Mouse (Mus musculus): ENCODE data around the gene Stk24. TPM values are rescaled to one million over a fixed set of nuclear protein-coding genes. Genes with fewer than 3 reads are reported as not detected.

The Stk24 gene
- polyA plus RNA-seq, 1 experiment from 2014 or later = 40.6 TPM

- Histone ChIP-seq H3K4me3 (no peak overlapping the region), H3K4me1 (peaks cover 6% of the 10 kb centered on the region), H3K4me2 (no peak overlapping the region), H3K36me3 (no peaks in the 10 kb centered on the region), H3K9ac (no peak overlapping the region), H3K27me3 (no peaks in the 10 kb centered on the region), H3K9me3 (no peaks in the 10 kb centered on the region), H3K27ac (no peak overlapping the region)
- no peak for ATAC-seq (ENCODE audit: borderline replicate concordance, extremely low read depth, low FRiP score, low TSS enrichment)
- 74% methylated on average over 3 of the region's 3 CpGs for WGBS
Observed at GRCm38 (mm10) chr14:121309909-121310308, 69.9 kb downstream of the Stk24 start.

DNA sequence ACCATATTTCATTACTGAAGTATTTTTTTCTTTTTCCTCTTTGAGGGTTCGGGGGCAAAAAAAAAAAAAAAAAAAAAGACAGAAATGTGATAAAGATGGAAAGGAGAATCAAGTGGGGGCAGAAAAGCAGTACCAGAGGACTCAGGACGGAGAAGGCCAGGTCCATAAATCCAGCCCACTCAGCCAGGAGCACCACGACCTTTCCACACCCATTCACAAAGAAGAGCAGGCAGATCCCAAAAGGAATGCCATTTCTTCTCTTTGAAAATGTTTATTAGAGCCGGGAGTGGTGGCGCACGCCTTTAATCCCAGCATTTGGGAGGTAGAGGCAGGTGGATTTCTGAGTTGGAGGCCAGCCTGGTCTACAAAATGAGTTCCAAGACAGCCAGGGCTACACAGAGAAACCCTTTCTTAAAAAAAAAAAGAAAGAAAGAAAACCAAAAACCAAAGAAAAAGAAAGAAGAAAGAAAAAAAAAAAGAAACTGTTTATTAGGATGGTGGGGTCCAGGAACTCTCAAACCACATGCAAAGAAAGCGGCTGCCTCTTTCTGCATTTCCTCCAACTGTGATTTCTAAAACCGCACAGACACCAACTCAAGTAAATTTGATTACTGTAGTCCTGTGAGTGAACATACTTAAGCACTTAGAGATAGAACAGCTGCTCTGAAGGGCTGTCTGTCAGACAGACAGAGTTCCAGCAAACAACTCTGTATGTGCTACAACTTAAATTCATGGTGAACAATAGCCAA is 74.3 kb downstream of the Stk24 start:
- no peak for ATAC-seq (ENCODE audit: borderline replicate concordance, extremely low read depth, low FRiP score, low TSS enrichment)
- 70% methylated on average over 8 of the region's 8 CpGs for WGBS
- 0 out of 2 replicates have a peak, but pooled peaks cover 3% of the 10 kb centered on the region for H3K4me1 ChIP-seq

DNA sequence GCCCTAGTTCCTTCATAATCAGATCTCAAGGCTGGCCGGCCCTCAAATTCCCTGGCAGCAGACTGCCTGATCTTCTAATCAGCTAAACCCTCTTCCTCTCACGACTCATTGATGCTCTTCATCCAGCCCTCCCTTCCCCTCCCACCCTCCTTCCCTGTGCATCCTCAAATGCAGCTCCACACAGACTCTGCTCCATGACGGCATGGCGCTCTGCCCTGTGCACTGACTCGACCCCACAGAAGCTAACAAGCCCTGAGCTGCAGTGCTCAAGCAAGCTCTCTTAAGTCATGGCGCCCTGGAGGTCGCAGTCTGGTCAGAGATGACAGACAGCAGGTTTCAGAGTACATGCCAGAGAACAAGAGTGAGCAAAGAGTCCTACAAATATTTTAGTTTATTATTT is 75.3 kb downstream of the Stk24 start:
- Histone ChIP-seq H3K9me3 (no peaks in the 10 kb centered on the region), H3K27ac (no peak overlapping the region), H3K36me3 (peaks cover 21% of the 10 kb centered on the region), H3K27me3 (no peaks in the 10 kb centered on the region), H3K4me2 (no peak overlapping the region), H3K4me3 (no peak overlapping the region), H3K4me1 (0 out of 2 replicates have a peak, but pooled peaks cover 3% of the 10 kb centered on the region), H3K9ac (no peak overlapping the region)
- ATAC-seq (ENCODE audit: borderline replicate concordance, extremely low read depth, low FRiP score, low TSS enrichment) = no peak
- WGBS = 45% methylated on average over 7 of the region's 7 CpGs

More for the DNA sequence above, 74.3 kb downstream of the Stk24 start:
- H3K27me3 ChIP-seq = no peaks in the 10 kb centered on the region
- peaks cover 16% of the 10 kb centered on the region for H3K36me3 ChIP-seq
- no peak overlapping the region for H3K4me2 ChIP-seq
- H3K27ac ChIP-seq = no peak overlapping the region
- no peaks in the 10 kb centered on the region for H3K9me3 ChIP-seq
- H3K9ac ChIP-seq = no peak overlapping the region
- H3K4me3 ChIP-seq = no peak overlapping the region

- H3K4me3 ChIP-seq = no peak overlapping the region
- H3K36me3 ChIP-seq = peaks cover 40% of the 10 kb centered on the region
- no peaks in the 10 kb centered on the region for H3K27me3 ChIP-seq
- no peaks in the 10 kb centered on the region for H3K9me3 ChIP-seq
- H3K4me1 ChIP-seq = 0 out of 2 replicates have a peak, but pooled peaks cover 13% of the 10 kb centered on the region
- no peak for ATAC-seq (ENCODE audit: borderline replicate concordance, extremely low read depth, low FRiP score, low TSS enrichment)
- H3K4me2 ChIP-seq = no peak overlapping the region
- H3K9ac ChIP-seq = no peak overlapping the region
- no peak overlapping the region for H3K27ac ChIP-seq
- WGBS = 83% methylated on average over 9 of the region's 9 CpGs
Observed at GRCm38 (mm10) chr14:121299093-121299492, 80.7 kb downstream of the Stk24 start.

GRCm38 (mm10) chr14:121298537-121298936 is 81.3 kb downstream of the Stk24 start:
- WGBS = 68% methylated on average over 5 of the region's 5 CpGs
- peaks cover 44% of the 10 kb centered on the region for H3K36me3 ChIP-seq
- no peak for ATAC-seq (ENCODE audit: borderline replicate concordance, extremely low read depth, low FRiP score, low TSS enrichment)

GRCm38 (mm10) chr14:121297103-121297502 is 82.7 kb downstream of the Stk24 start:
- Histone ChIP-seq H3K4me2 (no peak overlapping the region), H3K27ac (no peak overlapping the region), H3K4me3 (no peak overlapping the region), H3K27me3 (no peaks in the 10 kb centered on the region), H3K9ac (no peak overlapping the region), H3K36me3 (peaks cover 55% of the 10 kb centered on the region), H3K9me3 (no peaks in the 10 kb centered on the region), H3K4me1 (0 out of 2 replicates have a peak, but pooled peaks cover 10% of the 10 kb centered on the region)
- no peak for ATAC-seq (ENCODE audit: borderline replicate concordance, extremely low read depth, low FRiP score, low TSS enrichment)
- WGBS = 94% methylated on average over 6 of the region's 6 CpGs

More at GRCm38 (mm10) chr14:121298537-121298936, 81.3 kb downstream of the Stk24 start:
- Histone ChIP-seq H3K27me3 (no peaks in the 10 kb centered on the region), H3K9me3 (no peaks in the 10 kb centered on the region), H3K4me1 (0 out of 2 replicates have a peak, but pooled peaks cover 10% of the 10 kb centered on the region), H3K4me2 (no peak overlapping the region), H3K4me3 (no peak overlapping the region), H3K9ac (no peak overlapping the region), H3K27ac (no peak overlapping the region)

- 0 out of 2 replicates have a peak, but pooled peaks cover 10% of the 10 kb centered on the region for H3K4me1 ChIP-seq
- 54% methylated on average over 12 of the region's 12 CpGs for WGBS
- no peak overlapping the region for H3K27ac ChIP-seq
- no peaks in the 10 kb centered on the region for H3K27me3 ChIP-seq
- no peak overlapping the region for H3K4me3 ChIP-seq
- peaks cover 60% of the 10 kb centered on the region for H3K36me3 ChIP-seq
- H3K4me2 ChIP-seq = no peak overlapping the region
- no peak for ATAC-seq (ENCODE audit: borderline replicate concordance, extremely low read depth, low FRiP score, low TSS enrichment)
- H3K9me3 ChIP-seq = no peaks in the 10 kb centered on the region
- H3K9ac ChIP-seq = no peak overlapping the region
Observed at GRCm38 (mm10) chr14:121294484-121294883, 85.3 kb downstream of the Stk24 start.

GRCm38 (mm10) chr14:121292391-121292790 is 87.4 kb downstream of the Stk24 start:
- Histone ChIP-seq H3K4me2 (no peak overlapping the region), H3K9ac (no peak overlapping the region), H3K4me1 (0 out of 2 replicates have a peak, but pooled peaks cover 6% of the 10 kb centered on the region), H3K27ac (no peak overlapping the region), H3K9me3 (no peaks in the 10 kb centered on the region), H3K27me3 (no peaks in the 10 kb centered on the region), H3K4me3 (no peak overlapping the region), H3K36me3 (peaks cover 65% of the 10 kb centered on the region)
- 92% methylated on average over 3 of the region's 3 CpGs for WGBS
- ATAC-seq (ENCODE audit: borderline replicate concordance, extremely low read depth, low FRiP score, low TSS enrichment) = no peak

- WGBS = 91% methylated on average over 8 of the region's 8 CpGs
- H3K36me3 ChIP-seq = peaks cover 65% of the 10 kb centered on the region
Observed at GRCm38 (mm10) chr14:121291881-121292280, 87.9 kb downstream of the Stk24 start.

GRCm38 (mm10) chr14:121285379-121286120 is 94.3 kb downstream of the Stk24 start:
- no peaks in the 10 kb centered on the region for H3K4me1 ChIP-seq
- ATAC-seq (ENCODE audit: borderline replicate concordance, extremely low read depth, low FRiP score, low TSS enrichment) = no peak
- no peak overlapping the region for H3K4me2 ChIP-seq
- H3K36me3 ChIP-seq = peaks cover 75% of the 10 kb centered on the region
- no peak overlapping the region for H3K27ac ChIP-seq
- no peak overlapping the region for H3K4me3 ChIP-seq
- no peaks in the 10 kb centered on the region for H3K9me3 ChIP-seq
- WGBS = 89% methylated on average over 14 of the region's 14 CpGs
- no peak overlapping the region for H3K9ac ChIP-seq
- H3K27me3 ChIP-seq = no peaks in the 10 kb centered on the region

More at GRCm38 (mm10) chr14:121291881-121292280, 87.9 kb downstream of the Stk24 start:
- no peaks in the 10 kb centered on the region for H3K27me3 ChIP-seq
- 0 out of 2 replicates have a peak, but pooled peaks cover 6% of the 10 kb centered on the region for H3K4me1 ChIP-seq
- H3K9ac ChIP-seq = no peak overlapping the region
- no peak overlapping the region for H3K4me2 ChIP-seq
- no peaks in the 10 kb centered on the region for H3K9me3 ChIP-seq
- no peak overlapping the region for H3K27ac ChIP-seq
- ATAC-seq (ENCODE audit: borderline replicate concordance, extremely low read depth, low FRiP score, low TSS enrichment) = no peak
- no peak overlapping the region for H3K4me3 ChIP-seq

- Histone ChIP-seq H3K4me1 (no peaks in the 10 kb centered on the region), H3K4me3 (no peak overlapping the region), H3K36me3 (peaks cover 69% of the 10 kb centered on the region), H3K27ac (no peak overlapping the region), H3K27me3 (no peaks in the 10 kb centered on the region), H3K9ac (no peak overlapping the region), H3K4me2 (no peak overlapping the region), H3K9me3 (no peaks in the 10 kb centered on the region)
- ATAC-seq (ENCODE audit: borderline replicate concordance, extremely low read depth, low FRiP score, low TSS enrichment) = no peak
Observed at GRCm38 (mm10) chr14:121281336-121281710, 98.5 kb downstream of the Stk24 start.

Data from lung, embryonic 15.5 days (tissue).